Mouse (Mus musculus) left cerebral cortex, postnatal 4 days (tissue): ENCODE data around the gene Hmgcll1. TPM values are rescaled to one million over a fixed set of nuclear protein-coding genes. Genes with fewer than 3 reads are reported as not detected.

Experiments
- total RNA-seq, 2 experiments: library from RNA; stranded (reverse); gene quantifications; 2 replicates each; pipeline ENCODE4 v1.2.3; 2021

Hmgcll1 gene
- total RNA-seq, 2 experiments from 2014 or later: 28.8 to 30.0 TPM

Other genes starting within 250 kb of the Hmgcll1 start
- 1 to 10 TPM; 2.1 to 2.5 TPM for gene Bmp5, start 239.5 kb upstream of the Hmgcll1 start, total RNA-seq
- gene Gfral, start 198.8 kb downstream of the Hmgcll1 start, total RNA-seq: not detected